Mouse (Mus musculus) liver, embryonic 16.5 days (tissue): ENCODE data around the gene Atg9a. TPM values are rescaled to one million over a fixed set of nuclear protein-coding genes. Genes with fewer than 3 reads are reported as not detected.
"Not testable (repeated sequence)": the region's sequence is repeated elsewhere in the genome, so short reads cannot be mapped to it uniquely, and the experiment has no call there.

ENCODE experiments used
- ATAC-seq: fragments of 200-750 bp; cut with Nextera tagmentation; 2 replicates; pipeline ENCODE4 v1.8.0; 2017; ENCODE audit warnings: low read depth, mild to moderate bottlenecking, moderate number of reproducible peaks, moderate library complexity
- H3K27ac ChIP-seq: fragments of 300-500 bp; sonication (generic); 2 replicates; pipeline ENCODE4 v1.5.1; 2014; ENCODE audit warnings: mild to moderate bottlenecking, low read length
- H3K27me3 ChIP-seq: fragments of 300-500 bp; sonication (generic); 2 replicates; pipeline ENCODE4 v1.6.1; 2014; ENCODE audit warnings: low read depth, low read length, mixed read lengths; ENCODE audit not compliant: control insufficient read depth, insufficient read depth
- H3K36me3 ChIP-seq: fragments of 300-500 bp; sonication (generic); 2 replicates; pipeline ENCODE4 v1.6.1; 2014; ENCODE audit warnings: mild to moderate bottlenecking; ENCODE audit not compliant: control insufficient read depth, insufficient read depth
- H3K4me1 ChIP-seq: fragments of 300-500 bp; sonication (generic); 2 replicates; pipeline ENCODE4 v1.6.1; 2014; ENCODE audit warnings: low read depth, low read length, mixed read lengths; ENCODE audit not compliant: control insufficient read depth
- H3K4me2 ChIP-seq: fragments of 300-500 bp; sonication (generic); 2 replicates; pipeline ENCODE4 v1.6.1; 2014; ENCODE audit warnings: low read depth, low read length, mixed read lengths
- H3K4me3 ChIP-seq: fragments of 300-500 bp; sonication (generic); 2 replicates; pipeline ENCODE4 v1.5.1; 2014; ENCODE audit warnings: low read depth, mild to moderate bottlenecking, low read length
- H3K9ac ChIP-seq: fragments of 300-500 bp; sonication (generic); 2 replicates; pipeline ENCODE4 v1.6.1; 2014; ENCODE audit warnings: low read depth, low read length
- H3K9me3 ChIP-seq: fragments of 300-500 bp; sonication (generic); replicated peaks from 2 replicates; pipeline ENCODE4 v1.6.1; 2016; ENCODE audit warnings: low read length; ENCODE audit not compliant: control insufficient read depth
- WGBS: fragments of 180-500 bp; shearing (Covaris S2); extraction: QIAGEN DNeasy Blood & Tissue Kit; methylation state at CpG from one replicate; pipeline ENCODE4 v1.1.7; 2014; ENCODE audit not compliant: insufficient replicate concordance; 5-methylcytosine and 5-hydroxymethylcytosine counted together
- polyA plus RNA-seq: library from polyadenylated mRNA; unstranded; fragments of >200 nt; fragmentation: Nextera tagmentation; extraction: Ambion mirVana; gene quantifications from 2 replicates; pipeline ENCODE4 v1.2.1, GENCODE M21; 2015

Atg9a gene
- 26.5 and 28.5 TPM in 2 replicates for polyA plus RNA-seq

- WGBS, result under 1% methylated on average over 46 of the region's 56 CpGs
- H3K27me3 ChIP-seq, result no peaks in the 10 kb centered on the region
- peak; percentile 98 for ATAC-seq
- H3K27ac ChIP-seq, result peak within 1 kb of the TSS; percentile 98
- no peaks in the 10 kb centered on the region for H3K9me3 ChIP-seq
- peaks cover 35% of the 10 kb centered on the region for H3K4me1 ChIP-seq
- H3K9ac ChIP-seq, result peak within 1 kb of the TSS; percentile 98
- peak within 1 kb of the TSS; percentile 94 for H3K4me3 ChIP-seq
- peaks cover 20% of the 10 kb centered on the region for H3K36me3 ChIP-seq
- peak within 1 kb of the TSS; percentile 91 for H3K4me2 ChIP-seq
Observed at GRCm38 (mm10) chr1:75191622-75192402, at the start of gene Atg9a, which contains the start of gene Ankzf1. Gene Atg9a (minus strand): TSS chr1:75192196. Gene Ankzf1 (plus strand): TSS chr1:75192151.

GRCm38 (mm10) chr1:75239591-75239990 is 47.6 kb upstream of the Atg9a start:
- Histone ChIP-seq H3K27me3 (no peaks in the 10 kb centered on the region), H3K4me2 (no peak overlapping the region), H3K36me3 (no peaks in the 10 kb centered on the region; the same call in none of the 2 replicates), H3K4me1 (peaks cover 36% of the 10 kb centered on the region), H3K9ac (no peak overlapping the region), H3K4me3 (no peak overlapping the region), H3K27ac (no peak overlapping the region), H3K9me3 (no peaks in the 10 kb centered on the region)
- ATAC-seq, result no peak
- 88% methylated on average over 10 of the region's 10 CpGs for WGBS

- under 1% methylated on average over 64 of the region's 64 CpGs for WGBS
- Histone ChIP-seq H3K9ac (peak within 1 kb of the TSS; percentile 79), H3K36me3 (no peaks in the 10 kb centered on the region; the same call in none of the 2 replicates), H3K4me3 (peak within 1 kb of the TSS; percentile 69), H3K27ac (peak within 1 kb of the TSS; percentile 99), H3K4me1 (peaks cover 45% of the 10 kb centered on the region), H3K27me3 (no peaks in the 10 kb centered on the region), H3K4me2 (peak within 1 kb of the TSS; percentile 86), H3K9me3 (no peaks in the 10 kb centered on the region)
- peak; percentile 95 for ATAC-seq
Observed at GRCm38 (mm10) chr1:75236117-75237050, 44.4 kb upstream of the Atg9a start, which contains the start of gene Dnajb2. Gene Dnajb2 (plus strand): TSS chr1:75236406.

GRCm38 (mm10) chr1:75234606-75235005 is 42.6 kb upstream of the Atg9a start:
- Histone ChIP-seq H3K4me2 (no peak overlapping the region), H3K4me3 (no peak overlapping the region), H3K36me3 (no peaks in the 10 kb centered on the region), H3K9me3 (no peaks in the 10 kb centered on the region), H3K27ac (peak overlapping the region; percentile 99), H3K9ac (no peak overlapping the region; the same call in 1 of the 2 replicates), H3K4me1 (peaks cover 46% of the 10 kb centered on the region), H3K27me3 (no peaks in the 10 kb centered on the region)
- peak; percentile 14; the same call in 1 of the 2 replicates for ATAC-seq
- WGBS, result 3% methylated on average over 8 of the region's 8 CpGs

- not testable (repeated sequence) for H3K9ac ChIP-seq
- WGBS, result 64% methylated on average over 4 of the region's 4 CpGs
- peaks cover 38% of the 10 kb centered on the region for H3K4me1 ChIP-seq
Observed at GRCm38 (mm10) chr1:75232489-75232888, 40.5 kb upstream of the Atg9a start.

GRCm38 (mm10) chr1:75231664-75232152 is 39.7 kb upstream of the Atg9a start, which contains the start of gene A630095N17Rik:
Gene A630095N17Rik (minus strand): TSS chr1:75232102.
- no peak for ATAC-seq
- Histone ChIP-seq H3K4me2 (no peak within 1 kb of the TSS), H3K36me3 (no peaks in the 10 kb centered on the region), H3K27ac (no peak within 1 kb of the TSS), H3K27me3 (no peaks in the 10 kb centered on the region), H3K9ac (no peak within 1 kb of the TSS), H3K4me3 (no peak within 1 kb of the TSS), H3K4me1 (peaks cover 30% of the 10 kb centered on the region), H3K9me3 (no peaks in the 10 kb centered on the region)
- 60% methylated on average over 5 of the region's 5 CpGs for WGBS

More at GRCm38 (mm10) chr1:75232489-75232888, 40.5 kb upstream of the Atg9a start:
- not testable (repeated sequence) for ATAC-seq, H3K4me3 ChIP-seq, H3K36me3 ChIP-seq, H3K9me3 ChIP-seq, H3K27me3 ChIP-seq, H3K4me2 ChIP-seq, H3K27ac ChIP-seq

GRCm38 (mm10) chr1:75231224-75231623 is 39.2 kb upstream of the Atg9a start:
- Histone ChIP-seq H3K4me1 (peaks cover 29% of the 10 kb centered on the region), H3K36me3 (no peaks in the 10 kb centered on the region)
- no peak for ATAC-seq

GRCm38 (mm10) chr1:75230335-75230994 is 38.5 kb upstream of the Atg9a start:
- Histone ChIP-seq H3K4me1 (peaks cover 23% of the 10 kb centered on the region), H3K4me3 (no peak overlapping the region), H3K9ac (no peak overlapping the region), H3K36me3 (no peaks in the 10 kb centered on the region), H3K9me3 (no peaks in the 10 kb centered on the region), H3K27me3 (no peaks in the 10 kb centered on the region), H3K4me2 (no peak overlapping the region), H3K27ac (no peak overlapping the region)
- 51% methylated on average over 7 of the region's 7 CpGs for WGBS
- 0 out of 2 replicates have a peak, but pooled peaks have one; percentile 20 for ATAC-seq

More at GRCm38 (mm10) chr1:75231224-75231623, 39.2 kb upstream of the Atg9a start:
- no peaks in the 10 kb centered on the region for H3K9me3 ChIP-seq
- no peak overlapping the region for H3K4me2 ChIP-seq
- no peak overlapping the region for H3K9ac ChIP-seq
- H3K27me3 ChIP-seq, result no peaks in the 10 kb centered on the region
- H3K27ac ChIP-seq, result no peak overlapping the region
- 61% methylated on average over 4 of the region's 4 CpGs for WGBS
- no peak overlapping the region for H3K4me3 ChIP-seq
